Mouse (Mus musculus) 3134 (cell line): ENCODE data around the gene Fbxo46.

ENCODE experiments used
- DNase-seq: peaks from one replicate; pipeline ENCODE4 v3.0.0-alpha.2; 2011; ENCODE audit warnings: low spot score; ENCODE audit not compliant: insufficient read length; ENCODE audit errors: extremely low read depth

The Fbxo46 gene

GRCm38 (mm10) chr7:19092381-19093173 lies 27.1 kb upstream of the Fbxo46 start:
- DNase-seq = no peak

DNA sequence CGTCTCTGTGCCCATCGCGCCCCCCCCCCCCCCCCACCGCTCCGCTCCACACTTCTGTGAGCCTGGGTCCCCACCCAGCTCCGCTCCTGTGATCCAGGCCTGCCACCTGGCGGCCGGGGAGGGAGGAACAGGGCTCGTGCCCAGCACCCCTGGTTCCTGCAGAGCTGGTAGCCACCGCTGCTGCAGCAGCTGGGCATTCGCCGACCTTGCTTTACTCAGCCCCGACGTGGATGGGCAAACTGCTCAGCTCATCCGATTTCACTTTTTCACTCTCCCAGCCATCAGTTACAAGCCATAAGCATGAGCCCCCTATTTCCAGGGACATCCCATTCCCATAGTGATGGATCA lies 26.5 kb upstream of the Fbxo46 start:
- peak; percentile 76 for DNase-seq

DNA sequence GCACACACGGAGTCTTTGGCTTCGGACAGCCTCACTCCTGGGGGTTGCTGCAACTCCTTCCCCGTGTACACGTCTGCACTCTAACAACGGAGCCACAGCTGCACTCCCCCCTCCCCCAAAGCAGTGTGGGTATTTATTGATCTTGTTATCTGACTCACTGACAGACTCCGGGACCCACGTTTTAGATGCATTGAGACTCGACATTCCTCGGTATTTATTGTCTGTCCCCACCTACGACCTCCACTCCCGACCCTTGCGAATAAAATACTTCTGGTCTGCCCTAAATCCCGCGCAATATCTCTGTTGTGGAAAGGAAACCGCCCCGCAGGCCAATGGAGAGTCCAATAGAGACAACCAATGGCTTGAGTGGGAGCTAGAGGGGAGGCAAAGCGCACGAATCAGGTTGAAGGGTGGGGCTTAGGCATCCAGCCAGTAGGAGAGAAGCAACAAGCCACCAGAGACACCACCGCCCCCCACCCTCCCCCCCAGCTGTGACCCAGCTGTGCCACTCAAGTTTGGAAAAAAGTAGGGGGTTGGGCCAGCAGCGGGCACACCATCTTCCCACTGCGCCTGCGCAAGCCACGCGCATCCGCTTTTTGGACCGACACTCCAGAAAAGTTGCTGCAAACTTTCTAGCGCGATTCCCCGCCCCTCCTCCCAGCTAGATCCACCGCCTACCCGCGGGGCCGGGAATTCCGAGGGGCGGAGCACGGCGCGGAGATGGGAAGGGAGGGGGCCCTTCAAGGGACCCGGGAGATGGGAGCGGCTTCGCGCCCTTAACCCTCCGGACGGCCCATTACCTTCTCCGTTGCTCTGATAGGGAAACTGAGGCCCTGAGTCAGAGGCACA lies 25.9 kb upstream of the Fbxo46 start:
- peak; percentile 96 for DNase-seq

GRCm38 (mm10) chr7:19094471-19094825 lies 25.2 kb upstream of the Fbxo46 start, which contains the start of gene Six5:
Six5 (plus strand) TSS chr7:19094594.
- no peak for DNase-seq

DNA sequence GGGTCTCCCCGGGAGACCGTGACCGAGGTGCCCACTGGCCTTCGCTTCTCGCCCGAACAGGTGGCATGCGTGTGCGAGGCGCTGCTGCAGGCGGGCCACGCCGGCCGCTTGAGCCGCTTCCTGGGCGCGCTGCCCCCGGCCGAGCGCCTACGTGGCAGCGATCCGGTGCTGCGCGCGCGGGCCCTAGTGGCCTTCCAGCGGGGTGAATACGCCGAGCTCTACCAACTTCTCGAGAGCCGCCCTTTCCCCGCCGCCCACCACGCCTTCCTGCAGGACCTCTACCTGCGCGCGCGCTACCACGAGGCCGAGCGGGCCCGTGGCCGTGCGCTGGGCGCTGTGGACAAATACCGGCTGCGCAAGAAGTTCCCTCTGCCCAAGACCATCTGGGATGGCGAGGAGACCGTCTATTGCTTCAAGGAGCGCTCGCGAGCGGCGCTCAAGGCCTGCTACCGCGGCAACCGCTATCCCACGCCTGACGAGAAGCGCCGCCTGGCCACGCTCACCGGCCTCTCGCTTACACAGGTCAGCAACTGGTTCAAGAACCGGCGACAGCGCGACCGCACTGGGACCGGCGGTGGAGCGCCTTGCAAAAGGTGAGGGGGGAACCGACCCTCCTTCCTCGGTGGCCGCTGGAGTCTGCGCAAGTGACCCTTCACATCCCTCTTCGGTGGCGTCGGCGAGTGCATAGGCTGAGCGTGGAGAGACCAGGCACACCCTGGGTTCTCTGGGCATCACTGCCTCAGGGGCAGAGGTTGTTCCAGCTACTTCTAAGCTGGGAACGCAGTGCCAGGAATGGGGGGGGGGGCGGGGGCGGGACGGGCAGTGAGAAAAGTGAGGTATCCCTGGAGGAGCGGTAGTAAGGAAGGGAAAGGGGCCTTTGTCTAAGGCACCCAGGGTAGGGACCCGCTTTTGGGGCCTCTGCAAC lies 24.6 kb upstream of the Fbxo46 start:
- DNase-seq = peak; percentile 79

- DNase-seq = peak; percentile 84
Measured at GRCm38 (mm10) chr7:19095751-19096110, 23.9 kb upstream of the Fbxo46 start.

DNA sequence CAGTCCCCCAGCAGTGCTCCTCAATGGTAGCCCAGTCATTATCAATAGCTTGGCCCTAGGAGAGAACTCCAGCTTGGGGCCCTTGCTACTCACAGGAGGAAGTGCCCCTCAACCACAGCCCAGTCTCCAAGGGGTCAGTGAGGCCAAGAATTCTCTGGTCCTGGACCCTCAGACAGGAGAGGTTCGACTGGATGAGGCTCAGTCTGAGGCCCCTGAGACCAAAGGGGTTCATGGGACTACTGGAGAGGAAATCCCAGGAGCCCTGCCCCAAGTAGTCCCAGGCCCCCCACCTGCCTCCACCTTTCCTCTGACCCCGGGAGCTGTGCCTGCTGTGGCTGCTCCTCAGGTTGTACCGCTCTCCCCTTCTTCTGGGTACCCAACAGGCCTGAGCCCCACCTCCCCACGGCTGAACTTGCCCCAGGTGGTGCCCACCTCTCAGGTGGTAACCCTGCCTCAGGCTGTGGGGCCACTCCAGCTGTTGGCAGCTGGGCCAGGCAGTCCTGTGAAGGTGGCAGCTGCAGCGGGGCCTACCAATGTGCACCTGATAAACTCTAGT lies 23.2 kb upstream of the Fbxo46 start:
- DNase-seq = no peak

DNA sequence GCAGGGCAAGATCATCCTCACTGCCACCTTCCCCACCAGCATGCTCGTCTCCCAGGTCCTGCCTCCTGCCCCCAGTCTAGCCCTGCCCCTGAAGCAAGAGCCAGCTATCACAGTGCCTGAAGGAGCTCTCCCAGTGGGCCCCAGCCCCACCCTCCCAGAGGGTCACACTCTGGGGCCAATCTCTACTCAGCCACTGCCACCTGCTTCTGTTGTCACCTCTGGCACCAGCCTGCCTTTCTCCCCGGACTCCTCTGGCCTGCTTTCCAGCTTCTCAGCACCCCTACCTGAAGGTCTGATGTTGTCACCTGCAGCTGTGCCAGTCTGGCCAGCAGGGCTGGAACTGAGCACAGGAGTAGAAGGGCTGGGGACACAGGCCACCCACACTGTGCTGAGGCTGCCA lies 22.4 kb upstream of the Fbxo46 start:
- DNase-seq = no peak

DNA sequence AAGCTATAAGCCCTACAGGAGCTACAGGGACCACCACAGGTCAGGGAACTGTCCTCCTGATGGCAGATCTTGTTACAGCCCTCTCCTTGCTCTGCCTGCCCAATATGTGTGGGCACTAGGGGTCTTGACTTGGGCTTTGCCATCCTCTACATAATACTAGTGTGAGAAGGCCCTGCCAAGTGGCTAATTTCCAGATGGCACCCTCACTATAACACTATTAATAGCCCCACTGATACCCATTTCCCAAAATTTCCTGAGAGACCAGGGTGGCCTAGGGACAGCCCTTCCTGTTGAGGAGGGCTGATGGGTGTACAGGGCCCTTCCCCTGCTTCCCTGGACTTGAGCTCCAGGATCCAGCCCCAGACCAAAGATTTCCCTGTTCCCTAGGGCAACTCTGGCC lies 21.8 kb upstream of the Fbxo46 start:
- no peak for DNase-seq

GRCm38 (mm10) chr7:19098811-19099210 lies 20.8 kb upstream of the Fbxo46 start:
- no peak for DNase-seq

GRCm38 (mm10) chr7:19100290-19100689 lies 19.4 kb upstream of the Fbxo46 start:
- no peak for DNase-seq

GRCm38 (mm10) chr7:19103741-19104140 lies 15.9 kb upstream of the Fbxo46 start:
- DNase-seq = no peak

DNA sequence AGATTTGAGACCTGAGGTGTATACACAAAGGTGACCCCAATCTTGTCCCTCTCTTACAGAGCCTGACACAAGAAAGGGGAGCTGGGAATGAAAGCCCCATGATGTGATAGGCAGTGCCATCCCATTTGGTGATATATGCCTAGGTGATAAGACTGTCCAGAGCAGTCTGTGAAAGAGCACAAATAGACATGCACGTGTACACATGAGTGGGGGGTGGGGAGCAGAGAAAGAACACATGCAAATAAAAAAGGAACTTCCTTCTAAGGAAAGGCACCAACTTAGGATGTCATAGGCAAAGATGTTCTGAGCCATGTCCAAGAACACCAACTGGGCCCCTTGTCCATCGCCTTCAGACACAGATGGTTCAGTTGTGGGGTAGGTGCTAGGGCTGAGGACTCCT lies 15.2 kb upstream of the Fbxo46 start:
- no peak for DNase-seq

GRCm38 (mm10) chr7:19107436-19107835 lies 12.2 kb upstream of the Fbxo46 start:
- no peak for DNase-seq

DNA sequence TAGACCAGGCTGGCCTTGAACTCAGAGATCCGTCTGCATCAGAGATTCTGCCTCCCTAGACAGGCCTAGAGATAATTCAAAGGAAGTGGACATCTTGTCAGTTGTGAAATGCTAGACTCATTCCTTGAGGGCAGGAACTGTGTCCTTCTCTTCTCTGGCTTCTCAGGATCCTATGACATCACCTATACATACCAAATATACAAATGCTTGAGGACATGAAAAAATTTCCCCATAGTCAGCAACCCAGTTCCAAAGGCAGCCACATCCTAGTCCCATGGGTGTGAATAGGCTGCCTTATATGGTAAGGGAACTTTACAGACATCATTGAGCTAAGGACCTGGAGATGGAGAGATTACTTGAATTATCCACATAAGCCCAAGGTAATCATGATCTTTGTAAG lies 10.1 kb upstream of the Fbxo46 start:
- no peak for DNase-seq

DNA sequence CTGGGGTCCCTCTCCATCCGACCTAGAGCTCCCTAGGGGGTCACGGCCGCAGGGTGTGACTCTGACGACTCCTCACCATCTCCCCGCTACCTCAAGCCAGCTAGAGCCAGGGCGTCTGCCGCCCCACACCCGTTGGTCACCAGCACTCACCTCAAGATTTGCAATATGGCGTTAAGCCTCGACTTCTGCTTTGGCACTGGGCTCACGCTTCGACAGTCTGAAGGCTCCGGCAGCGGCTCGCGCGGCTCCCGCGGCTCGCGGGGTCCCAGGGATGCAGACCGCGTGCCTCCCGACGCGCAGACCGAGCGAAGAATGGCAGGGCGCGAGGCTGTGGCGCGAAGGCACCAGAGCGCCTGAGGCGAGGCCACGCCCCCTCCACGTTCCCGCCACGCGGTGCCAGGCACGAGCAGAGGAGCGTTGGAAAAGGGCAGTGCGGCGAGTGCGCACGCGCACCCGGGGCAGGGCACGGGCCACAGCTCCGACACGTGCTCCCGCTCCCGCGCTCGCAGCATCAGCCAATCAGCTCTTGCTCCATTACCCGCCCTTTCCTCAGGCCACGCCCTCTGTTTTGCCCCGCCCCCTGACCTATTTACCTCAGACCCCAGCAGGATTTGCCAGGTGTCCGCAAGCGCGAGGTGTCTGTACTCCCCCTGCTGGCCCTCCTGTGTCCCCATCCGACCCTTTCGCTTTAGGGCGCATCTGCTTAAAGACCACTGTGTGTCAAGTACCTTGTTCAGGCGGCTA lies 1.5 kb upstream of the Fbxo46 start, which contains the start of gene Gm4969:
Gene Gm4969, minus strand, starts transcription at position 341 of the 744 bp plus-strand sequence.
- no peak for DNase-seq

GRCm38 (mm10) chr7:19119083-19119482 lies 576 bp upstream of the Fbxo46 start:
- no peak for DNase-seq

- no peak for DNase-seq
Measured at GRCm38 (mm10) chr7:19121686-19122085, 2.0 kb downstream of the Fbxo46 start.

GRCm38 (mm10) chr7:19124713-19125112 lies 5.1 kb downstream of the Fbxo46 start:
- DNase-seq = no peak

GRCm38 (mm10) chr7:19127744-19128143 lies 8.1 kb downstream of the Fbxo46 start:
- no peak for DNase-seq
